Mouse (Mus musculus) heart, adult 2 months (tissue): Measurements from ENCODE around the gene Cybc1.

Source experiments
- CTCF ChIP-seq: fragments of 200-600 bp; IDR thresholded peaks from 2 replicates; pipeline ENCODE4 v1.8.1; 2022; ENCODE audit warnings: antibody characterized with exemption, mild to moderate bottlenecking, moderate library complexity
- EP300 ChIP-seq: fragments of 200-500 bp; IDR thresholded peaks from 2 replicates; pipeline ENCODE4 v1.6.1; 2011; ENCODE audit warnings: low read depth, low read length, control low read depth; ENCODE audit not compliant: insufficient read depth
- POLR2A ChIP-seq: fragments of 200-500 bp; IDR thresholded peaks from 2 replicates; pipeline ENCODE4 v1.6.1; 2011; ENCODE audit warnings: mild to moderate bottlenecking, low read depth, low read length, control low read depth; ENCODE audit not compliant: insufficient read depth

- TF ChIP-seq CTCF, result no peak
- TF ChIP-seq POLR2A, result no peak
- TF ChIP-seq EP300, result no peak
Measured at GRCm38 (mm10) chr11:121203859-121204160, 25.3 kb downstream of the Cybc1 start.
